Mouse (Mus musculus) midbrain, embryonic 11.5 days (tissue): ENCODE results near the gene Itpripl1. TPM values are rescaled to one million over a fixed set of nuclear protein-coding genes. Genes with fewer than 3 reads are reported as not detected.
"Not testable (repeated sequence)": the region's sequence is repeated elsewhere in the genome, so short reads cannot be mapped to it uniquely, and the experiment has no call there.

Experiments
- ATAC-seq: fragments of 200-750 bp; cut with Nextera tagmentation; 2 replicates; pipeline ENCODE4 v1.8.0; 2017; ENCODE audit warnings: moderate TSS enrichment, moderate library complexity; ENCODE audit not compliant: low FRiP score
- DNase-seq: peaks from one replicate; pipeline ENCODE4 v3.0.0; 2015; ENCODE audit warnings: low spot score; ENCODE audit errors: missing footprints
- H3K27ac ChIP-seq: fragments of 300-500 bp; sonication (generic); 2 replicates; pipeline ENCODE4 v1.5.1; 2014; ENCODE audit warnings: low read depth, low read length
- H3K27me3 ChIP-seq: fragments of 300-500 bp; sonication (generic); 2 replicates; pipeline ENCODE4 v1.6.1; 2014; ENCODE audit warnings: mild to moderate bottlenecking, low read length, moderate library complexity, mixed read lengths; ENCODE audit not compliant: control insufficient read depth, insufficient read depth
- H3K36me3 ChIP-seq: fragments of 300-500 bp; sonication (generic); 2 replicates; pipeline ENCODE4 v1.6.1; 2014; ENCODE audit warnings: mild to moderate bottlenecking, low read length, moderate library complexity, mixed read lengths; ENCODE audit not compliant: control insufficient read depth, insufficient read depth
- H3K4me1 ChIP-seq: fragments of 300-500 bp; sonication (generic); 2 replicates; pipeline ENCODE4 v1.6.1; 2014; ENCODE audit warnings: low read length; ENCODE audit not compliant: control insufficient read depth, insufficient read depth
- H3K4me2 ChIP-seq: fragments of 300-500 bp; sonication (generic); 2 replicates; pipeline ENCODE4 v1.6.1; 2014; ENCODE audit warnings: mild to moderate bottlenecking, moderate library complexity
- H3K4me3 ChIP-seq: fragments of 300-500 bp; sonication (generic); 2 replicates; pipeline ENCODE4 v1.5.1; 2014; ENCODE audit warnings: low read depth, low read length
- H3K9ac ChIP-seq: fragments of 300-500 bp; sonication (generic); 2 replicates; pipeline ENCODE4 v1.6.1; 2014; ENCODE audit warnings: low read length
- H3K9me3 ChIP-seq: fragments of 300-500 bp; sonication (generic); 2 replicates; pipeline ENCODE4 v1.6.1; 2016; ENCODE audit warnings: low read length; ENCODE audit not compliant: control insufficient read depth
- WGBS: fragments of 180-500 bp; shearing (Covaris S2); extraction: QIAGEN DNeasy Blood & Tissue Kit; methylation state at CpG from one replicate; pipeline ENCODE4 v1.1.7; 2014; 5-methylcytosine and 5-hydroxymethylcytosine counted together
- polyA plus RNA-seq: library from polyadenylated mRNA; unstranded; fragments of >200 nt; fragmentation: Nextera tagmentation; extraction: Ambion mirVana; gene quantifications from 2 replicates; pipeline ENCODE4 v1.2.1, GENCODE M21; 2014

Itpripl1 gene
- polyA plus RNA-seq: 12.3 and 12.6 TPM in 2 replicates

- H3K36me3 ChIP-seq: peaks cover 3% of the 10 kb centered on the region; the same call in 1 of the 2 replicates
- no peaks in the 10 kb centered on the region for H3K9me3 ChIP-seq
- H3K4me3 ChIP-seq: peak within 1 kb of the TSS; percentile 57
- DNase-seq (peak; percentile 94), ATAC-seq (peak; percentile 90)
- peak within 1 kb of the TSS; percentile 74 for H3K9ac ChIP-seq
- WGBS: 3% methylated on average over 31 of the region's 31 CpGs
- H3K4me1 ChIP-seq: peaks cover 13% of the 10 kb centered on the region
- peak within 1 kb of the TSS; percentile 83 for H3K4me2 ChIP-seq
- no peak within 1 kb of the TSS for H3K27ac ChIP-seq
- no peaks in the 10 kb centered on the region for H3K27me3 ChIP-seq
These were observed at the start of gene Itpripl1 for GRCm38 (mm10) chr2:127143158-127144063. Itpripl1 (minus strand) TSS chr2:127143442.

- Histone ChIP-seq H3K4me3 (no peak overlapping the region), H3K27me3 (no peaks in the 10 kb centered on the region), H3K4me2 (no peak overlapping the region), H3K9ac (no peak overlapping the region), H3K27ac (no peak overlapping the region), H3K4me1 (no peaks in the 10 kb centered on the region), H3K9me3 (no peaks in the 10 kb centered on the region), H3K36me3 (no peaks in the 10 kb centered on the region)
- ATAC-seq (no peak), DNase-seq (no peak)
These were observed 46.3 kb upstream of the Itpripl1 start for GRCm38 (mm10) chr2:127189574-127189973.

- H3K9ac ChIP-seq: peak overlapping the region; percentile 91
- H3K9me3 ChIP-seq: no peaks in the 10 kb centered on the region
- peak; percentile 96 for DNase-seq
- no peaks in the 10 kb centered on the region for H3K36me3 ChIP-seq
- peak overlapping the region; percentile 51 for H3K4me3 ChIP-seq
- no peaks in the 10 kb centered on the region for H3K27me3 ChIP-seq
- peak overlapping the region; percentile 68 for H3K4me2 ChIP-seq
- H3K4me1 ChIP-seq: peaks cover 2% of the 10 kb centered on the region; the same call in 1 of the 2 replicates
- peak; percentile 100 for ATAC-seq
- H3K27ac ChIP-seq: peak overlapping the region; percentile 42; the same call in 1 of the 2 replicates
- WGBS: 1% methylated on average over 17 of the region's 17 CpGs
These were observed 39.5 kb upstream of the Itpripl1 start for GRCm38 (mm10) chr2:127182598-127183381.

GRCm38 (mm10) chr2:127166261-127166660, 23.0 kb upstream of the Itpripl1 start:
- not testable (repeated sequence) for H3K27me3 ChIP-seq, H3K4me2 ChIP-seq, H3K36me3 ChIP-seq, H3K4me1 ChIP-seq, H3K27ac ChIP-seq, H3K4me3 ChIP-seq, ATAC-seq, H3K9me3 ChIP-seq, H3K9ac ChIP-seq
- 25% methylated on average over 1 of the region's 1 CpGs for WGBS
- DNase-seq: peak; percentile 89

GRCm38 (mm10) chr2:127165675-127166074, 22.4 kb upstream of the Itpripl1 start:
- Histone ChIP-seq H3K4me3 (no peak overlapping the region), H3K27me3 (no peaks in the 10 kb centered on the region), H3K4me2 (no peak overlapping the region), H3K27ac (no peak overlapping the region), H3K4me1 (no peaks in the 10 kb centered on the region), H3K9me3 (no peaks in the 10 kb centered on the region), H3K36me3 (no peaks in the 10 kb centered on the region), H3K9ac (no peak overlapping the region)
- DNase-seq: no peak
- ATAC-seq: no peak
- WGBS: 64% methylated on average over 4 of the region's 4 CpGs

GRCm38 (mm10) chr2:127145699-127146098, 2.5 kb upstream of the Itpripl1 start:
- Histone ChIP-seq H3K27me3 (no peaks in the 10 kb centered on the region), H3K9me3 (no peaks in the 10 kb centered on the region), H3K27ac (no peak overlapping the region), H3K4me1 (peaks cover 13% of the 10 kb centered on the region), H3K9ac (no peak overlapping the region), H3K4me3 (no peak overlapping the region), H3K4me2 (no peak overlapping the region), H3K36me3 (peaks cover 3% of the 10 kb centered on the region; the same call in 1 of the 2 replicates)
- ATAC-seq (no peak), DNase-seq (no peak)
- WGBS: 84% methylated on average over 3 of the region's 3 CpGs

GRCm38 (mm10) chr2:127142577-127143157, 575 bp downstream of the Itpripl1 start:
- Histone ChIP-seq H3K27ac (no peak overlapping the region), H3K36me3 (peaks cover 3% of the 10 kb centered on the region; the same call in 1 of the 2 replicates), H3K4me3 (peak overlapping the region; percentile 57), H3K9ac (peak overlapping the region; percentile 74), H3K27me3 (no peaks in the 10 kb centered on the region), H3K4me2 (peak overlapping the region; percentile 83), H3K4me1 (peaks cover 13% of the 10 kb centered on the region), H3K9me3 (no peaks in the 10 kb centered on the region)
- DNase-seq (no peak), ATAC-seq (no peak)
- 16% methylated on average over 6 of the region's 6 CpGs for WGBS

GRCm38 (mm10) chr2:127142031-127142430, 1.2 kb downstream of the Itpripl1 start:
- Histone ChIP-seq H3K36me3 (peaks cover 3% of the 10 kb centered on the region; the same call in 1 of the 2 replicates), H3K4me2 (peak overlapping the region; percentile 83; the same call in 1 of the 2 replicates), H3K4me1 (peaks cover 13% of the 10 kb centered on the region), H3K27ac (no peak overlapping the region), H3K4me3 (no peak overlapping the region), H3K9ac (no peak overlapping the region), H3K27me3 (no peaks in the 10 kb centered on the region), H3K9me3 (no peaks in the 10 kb centered on the region)
- ATAC-seq: no peak
- DNase-seq: no peak
- WGBS: 93% methylated on average over 10 of the region's 10 CpGs
